Mouse (Mus musculus): ENCODE measurements around the gene Aldh1a3. TPM values are rescaled to one million over a fixed set of nuclear protein-coding genes. Genes with fewer than 3 reads are reported as not detected.

Gene Aldh1a3
- total and polyA plus RNA-seq, 2 experiments, result 0.17 to 0.65 TPM

GRCm38 (mm10) chr7:66406971-66407370 lies 20.3 kb downstream of the Aldh1a3 start:
- H3K79me2 ChIP-seq (ENCODE audit: control insufficient read depth, insufficient read depth, low read length), result no peaks in the 10 kb centered on the region
- TF ChIP-seq CTCF (IDR thresholded peaks at IDR 0.05; ENCODE audit: low read depth, low read length), result no peak
- TF ChIP-seq POLR2A (IDR thresholded peaks at IDR 0.05; ENCODE audit: extremely low read depth, insufficient read depth, low read length), result no peak
- no peak overlapping the region for H3K9ac ChIP-seq (ENCODE audit: low read depth, low read length)
- no peaks in the 10 kb centered on the region for H3K36me3 ChIP-seq (ENCODE audit: control insufficient read depth, insufficient read depth, low read length)
- H3K27me3 ChIP-seq (ENCODE audit: control insufficient read depth, insufficient read depth, low read length), result no peaks in the 10 kb centered on the region
- WGBS, result 50% methylated on average over 8 of the region's 8 CpGs
- DNase-seq (ENCODE audit: extremely low read depth, low read depth, low spot score), result no peak
- no peaks in the 10 kb centered on the region for H3K4me1 ChIP-seq (ENCODE audit: control insufficient read depth, insufficient read depth, low read length)
- H3K27ac ChIP-seq (replicated peaks; ENCODE audit: insufficient read depth, low read depth, low read length), result no peak overlapping the region
- H3K4me3 ChIP-seq (ENCODE audit: insufficient read depth, low read depth, low read length), result no peak overlapping the region

GRCm38 (mm10) chr7:66405951-66406721 lies 21.2 kb downstream of the Aldh1a3 start:
- Histone ChIP-seq H3K36me3 (ENCODE audit: control insufficient read depth, insufficient read depth, low read length) (no peaks in the 10 kb centered on the region), H3K9ac (ENCODE audit: low read depth, low read length) (no peak overlapping the region), H3K4me3 (ENCODE audit: insufficient read depth, low read depth, low read length) (no peak overlapping the region), H3K79me2 (ENCODE audit: control insufficient read depth, insufficient read depth, low read length) (no peaks in the 10 kb centered on the region), H3K4me1 (ENCODE audit: control insufficient read depth, insufficient read depth, low read length) (no peaks in the 10 kb centered on the region), H3K27me3 (ENCODE audit: control insufficient read depth, insufficient read depth, low read length) (no peaks in the 10 kb centered on the region), H3K27ac (replicated peaks; ENCODE audit: insufficient read depth, low read depth, low read length) (no peak overlapping the region; the same call in 1 of the 2 replicates)
- TF ChIP-seq CTCF (IDR thresholded peaks at IDR 0.05; ENCODE audit: low read depth, low read length), result no peak
- no peak for TF ChIP-seq POLR2A (IDR thresholded peaks at IDR 0.05; ENCODE audit: extremely low read depth, insufficient read depth, low read length)
- no peak for DNase-seq (ENCODE audit: extremely low read depth, low read depth, low spot score)
- 74% methylated on average over 13 of the region's 13 CpGs for WGBS

- H3K4me1 ChIP-seq (ENCODE audit: control insufficient read depth, insufficient read depth, low read length), result no peaks in the 10 kb centered on the region
- H3K4me3 ChIP-seq (ENCODE audit: insufficient read depth, low read depth, low read length), result no peak overlapping the region
- H3K79me2 ChIP-seq (ENCODE audit: control insufficient read depth, insufficient read depth, low read length), result no peaks in the 10 kb centered on the region
- H3K27ac ChIP-seq (replicated peaks; ENCODE audit: insufficient read depth, low read depth, low read length), result no peak overlapping the region; the same call in 1 of the 2 replicates
- TF ChIP-seq POLR2A (IDR thresholded peaks at IDR 0.05; ENCODE audit: extremely low read depth, insufficient read depth, low read length), result no peak
- 34% methylated on average over 11 of the region's 11 CpGs for WGBS
- no peak overlapping the region for H3K9ac ChIP-seq (ENCODE audit: low read depth, low read length)
- DNase-seq (ENCODE audit: extremely low read depth, low read depth, low spot score), result no peak
- no peaks in the 10 kb centered on the region for H3K27me3 ChIP-seq (ENCODE audit: control insufficient read depth, insufficient read depth, low read length)
- no peaks in the 10 kb centered on the region for H3K36me3 ChIP-seq (ENCODE audit: control insufficient read depth, insufficient read depth, low read length)
These were observed 21.8 kb downstream of the Aldh1a3 start for GRCm38 (mm10) chr7:66405541-66405940.

- H3K27me3 ChIP-seq (ENCODE audit: control insufficient read depth, insufficient read depth, low read length), result no peaks in the 10 kb centered on the region
- no peak for DNase-seq (ENCODE audit: extremely low read depth, low read depth, low spot score)
- WGBS, result 70% methylated on average over 4 of the region's 4 CpGs
- TF ChIP-seq POLR2A (IDR thresholded peaks at IDR 0.05; ENCODE audit: extremely low read depth, insufficient read depth, low read length) (no peak), CTCF (IDR thresholded peaks at IDR 0.05; ENCODE audit: low read depth, low read length) (no peak)
- H3K36me3 ChIP-seq (ENCODE audit: control insufficient read depth, insufficient read depth, low read length), result no peaks in the 10 kb centered on the region
- H3K27ac ChIP-seq (replicated peaks; ENCODE audit: insufficient read depth, low read depth, low read length), result no peak overlapping the region
- no peak overlapping the region for H3K9ac ChIP-seq (ENCODE audit: low read depth, low read length)
- H3K79me2 ChIP-seq (ENCODE audit: control insufficient read depth, insufficient read depth, low read length), result no peaks in the 10 kb centered on the region
- no peak overlapping the region for H3K4me3 ChIP-seq (ENCODE audit: insufficient read depth, low read depth, low read length)
- H3K4me1 ChIP-seq (ENCODE audit: control insufficient read depth, insufficient read depth, low read length), result no peaks in the 10 kb centered on the region
These were observed 22.5 kb downstream of the Aldh1a3 start for GRCm38 (mm10) chr7:66404802-66405201.

- 76% methylated on average over 10 of the region's 10 CpGs for WGBS
- Histone ChIP-seq H3K79me2 (ENCODE audit: control insufficient read depth, insufficient read depth, low read length) (no peaks in the 10 kb centered on the region), H3K36me3 (ENCODE audit: control insufficient read depth, insufficient read depth, low read length) (no peaks in the 10 kb centered on the region), H3K4me1 (ENCODE audit: control insufficient read depth, insufficient read depth, low read length) (no peaks in the 10 kb centered on the region), H3K27me3 (ENCODE audit: control insufficient read depth, insufficient read depth, low read length) (no peaks in the 10 kb centered on the region), H3K9ac (ENCODE audit: low read depth, low read length) (no peak overlapping the region), H3K27ac (replicated peaks; ENCODE audit: insufficient read depth, low read depth, low read length) (no peak overlapping the region), H3K4me3 (ENCODE audit: insufficient read depth, low read depth, low read length) (no peak overlapping the region)
- DNase-seq (ENCODE audit: extremely low read depth, low read depth, low spot score), result no peak
- no peak for TF ChIP-seq POLR2A (IDR thresholded peaks at IDR 0.05; ENCODE audit: extremely low read depth, insufficient read depth, low read length)
- TF ChIP-seq CTCF (IDR thresholded peaks at IDR 0.05; ENCODE audit: low read depth, low read length), result no peak
These were observed 23.2 kb downstream of the Aldh1a3 start for GRCm38 (mm10) chr7:66404141-66404540.

- Histone ChIP-seq H3K4me3 (ENCODE audit: insufficient read depth, low read depth, low read length) (no peak overlapping the region), H3K27ac (replicated peaks; ENCODE audit: insufficient read depth, low read depth, low read length) (no peak overlapping the region), H3K9ac (ENCODE audit: low read depth, low read length) (no peak overlapping the region), H3K79me2 (ENCODE audit: control insufficient read depth, insufficient read depth, low read length) (no peaks in the 10 kb centered on the region), H3K27me3 (ENCODE audit: control insufficient read depth, insufficient read depth, low read length) (no peaks in the 10 kb centered on the region), H3K4me1 (ENCODE audit: control insufficient read depth, insufficient read depth, low read length) (no peaks in the 10 kb centered on the region), H3K36me3 (ENCODE audit: control insufficient read depth, insufficient read depth, low read length) (no peaks in the 10 kb centered on the region)
- WGBS, result 74% methylated on average over 5 of the region's 5 CpGs
- TF ChIP-seq POLR2A (IDR thresholded peaks at IDR 0.05; ENCODE audit: extremely low read depth, insufficient read depth, low read length), result no peak
- no peak for TF ChIP-seq CTCF (IDR thresholded peaks at IDR 0.05; ENCODE audit: low read depth, low read length)
- no peak for DNase-seq (ENCODE audit: extremely low read depth, low read depth, low spot score)
These were observed 24.4 kb downstream of the Aldh1a3 start for GRCm38 (mm10) chr7:66402876-66403275.

Data from liver, adult 2 months (tissue).